Mouse (Mus musculus) fibroblast of lung, adult 2 months (primary cell): ENCODE results near the gene Med1.

ENCODE experiments used
- DNase-seq: peaks from one replicate; pipeline ENCODE4 v3.0.0-alpha.2; 2011; ENCODE audit warnings: low read depth

Med1 gene

DNA sequence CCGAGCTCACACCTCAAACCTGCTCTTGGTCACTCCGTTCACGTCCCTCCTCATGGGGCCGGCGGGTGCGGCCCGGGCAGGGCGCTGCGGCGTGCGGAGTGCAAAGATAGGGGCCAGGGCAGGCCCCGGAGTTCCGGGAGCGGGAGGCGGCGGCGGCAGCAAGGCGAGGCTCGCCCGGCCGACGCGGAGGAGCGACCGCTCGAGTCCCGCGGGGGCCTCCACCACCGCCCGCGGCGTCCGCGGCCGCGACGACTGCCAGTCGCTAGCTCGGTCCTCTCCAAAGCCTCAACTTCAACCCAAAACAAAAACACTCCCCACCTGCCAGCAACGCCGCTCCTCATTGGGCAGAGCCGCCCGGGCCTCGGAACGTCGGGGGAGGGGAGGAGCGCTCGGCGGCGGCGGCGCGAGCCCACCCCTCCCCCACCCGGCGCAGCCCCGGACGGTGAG, 43.8 kb downstream of the Med1 start:
- peak; percentile 49 for DNase-seq

DNA sequence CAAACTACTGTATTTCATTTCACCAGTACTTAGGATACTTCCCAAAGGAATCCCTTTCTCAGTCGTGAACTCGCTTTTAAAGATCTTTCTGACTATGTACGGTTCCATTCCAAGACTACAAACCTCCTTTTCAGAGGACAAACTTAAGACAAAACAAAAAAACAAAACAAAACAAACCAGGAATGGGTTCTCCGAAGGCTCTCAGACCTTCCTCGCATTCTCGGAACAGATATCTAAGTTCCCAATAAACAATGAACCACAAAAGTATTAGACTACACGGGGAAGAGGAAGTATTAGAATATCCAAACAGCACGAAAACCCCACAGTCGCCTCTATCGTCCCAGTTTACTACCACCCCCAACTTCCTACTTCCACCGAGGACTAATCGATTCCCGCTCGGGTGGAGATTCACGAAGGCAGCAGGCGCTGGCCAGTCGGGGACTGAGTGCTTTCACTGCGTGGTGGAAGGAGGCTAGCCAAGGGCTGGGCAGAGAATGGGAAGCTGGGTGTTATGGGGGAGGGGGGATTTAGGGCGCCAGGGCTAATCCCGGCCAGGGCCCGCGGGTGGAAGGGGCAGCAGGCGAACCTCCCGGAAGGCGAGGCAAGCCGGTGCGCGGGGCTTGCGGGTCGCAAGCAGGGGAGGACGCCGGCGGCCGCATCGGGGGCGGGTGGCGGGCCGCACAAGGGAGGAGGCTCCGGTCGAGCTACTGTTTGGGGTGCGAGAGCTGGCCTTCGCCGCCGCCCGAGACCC, 44.4 kb downstream of the Med1 start:
- no peak for DNase-seq

DNA sequence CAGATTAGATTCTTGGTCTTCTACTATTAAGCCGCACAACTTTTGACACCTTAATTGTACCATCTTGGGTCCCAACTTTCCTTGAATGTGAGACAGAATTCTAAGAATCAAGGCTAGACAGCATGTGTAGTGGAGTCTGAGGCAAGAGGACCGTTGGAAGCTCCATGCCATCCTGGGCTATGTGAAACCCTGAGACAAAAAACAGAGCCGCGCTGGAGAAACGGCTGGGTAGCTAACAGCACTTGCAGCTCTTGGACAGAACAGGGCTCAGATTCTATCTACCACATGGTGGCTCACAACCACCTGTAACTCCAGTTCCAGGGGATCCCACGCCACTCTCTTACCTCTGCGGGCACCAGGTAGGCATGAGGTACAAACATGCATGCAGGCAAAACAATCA, 47.2 kb downstream of the Med1 start:
- no peak for DNase-seq

DNA sequence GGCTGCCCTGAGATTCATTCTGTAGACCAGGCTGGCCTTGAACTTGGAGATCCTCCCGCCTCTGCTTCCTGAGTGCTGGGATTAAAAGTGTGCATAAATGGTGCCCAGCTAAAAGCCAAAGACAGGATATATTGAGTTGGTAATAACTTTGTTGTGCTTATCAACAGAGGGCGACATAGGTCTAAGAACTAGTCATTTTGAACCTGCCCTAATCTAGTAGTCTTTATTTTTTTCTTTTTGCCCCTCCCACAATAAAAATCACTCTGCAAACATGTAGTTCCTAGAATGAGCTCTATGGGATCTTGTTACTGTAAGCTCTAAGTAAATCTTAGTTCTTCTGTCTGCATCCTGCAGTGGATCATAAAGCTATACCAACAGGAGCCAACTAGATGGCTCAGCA, 50.5 kb downstream of the Med1 start:
- no peak for DNase-seq

DNA sequence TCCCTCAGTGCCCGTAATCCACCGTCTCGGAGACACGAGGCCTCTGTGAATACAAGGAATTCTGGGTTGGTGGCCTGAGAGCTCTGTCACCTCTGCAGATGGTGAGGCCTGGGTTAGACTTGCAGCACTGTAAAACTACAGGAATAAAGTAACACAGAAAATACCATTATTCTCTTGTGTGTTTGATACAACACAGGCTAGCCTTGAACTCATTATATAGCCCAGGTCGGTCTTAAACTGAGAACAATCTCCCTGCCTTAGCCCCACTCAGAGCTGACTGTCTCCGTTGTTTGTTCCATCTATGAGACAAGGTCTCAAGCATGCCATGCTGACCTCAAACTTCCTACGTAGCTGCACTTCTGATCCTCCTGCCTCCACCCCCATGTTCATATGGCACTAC, 54.2 kb downstream of the Med1 start:
- DNase-seq: no peak

DNA sequence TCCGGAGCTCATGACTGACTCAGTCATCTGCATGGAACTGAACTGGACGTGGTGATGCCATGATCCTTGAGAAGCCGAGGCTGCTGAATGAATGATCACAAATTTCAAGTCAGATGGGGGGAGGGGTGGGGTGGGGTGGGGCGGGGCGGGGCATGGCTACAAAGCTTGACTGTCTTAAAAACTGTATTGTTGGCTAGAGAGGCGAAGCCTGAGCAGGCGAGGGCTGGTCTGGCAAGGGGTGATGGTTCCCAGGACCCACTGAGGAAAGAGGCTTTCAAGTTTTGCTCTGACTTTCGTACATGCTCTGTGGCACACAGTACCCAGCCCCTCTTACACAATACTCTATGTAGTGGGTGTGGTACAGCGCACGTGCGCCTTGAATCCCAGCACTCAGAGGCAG, 55.3 kb downstream of the Med1 start:
- no peak for DNase-seq

DNA sequence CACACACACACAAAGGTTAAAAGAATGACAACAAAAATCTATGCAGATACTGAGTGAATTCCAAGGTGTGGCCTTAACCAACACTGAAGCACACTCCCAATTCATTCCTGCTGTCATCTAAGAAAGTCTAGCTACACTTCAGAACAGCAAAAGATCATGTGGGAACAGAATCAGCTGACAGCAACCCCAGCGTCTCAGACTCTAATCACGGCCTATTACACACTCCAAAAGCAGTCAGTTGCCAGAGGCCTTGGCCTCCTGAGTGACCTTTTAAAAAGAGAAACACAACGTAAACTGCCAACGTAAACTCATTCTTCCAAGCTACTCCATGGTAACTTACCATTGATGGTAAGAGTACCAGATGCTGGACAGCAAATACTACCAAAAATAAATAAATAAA, 58.1 kb downstream of the Med1 start:
- no peak for DNase-seq

DNA sequence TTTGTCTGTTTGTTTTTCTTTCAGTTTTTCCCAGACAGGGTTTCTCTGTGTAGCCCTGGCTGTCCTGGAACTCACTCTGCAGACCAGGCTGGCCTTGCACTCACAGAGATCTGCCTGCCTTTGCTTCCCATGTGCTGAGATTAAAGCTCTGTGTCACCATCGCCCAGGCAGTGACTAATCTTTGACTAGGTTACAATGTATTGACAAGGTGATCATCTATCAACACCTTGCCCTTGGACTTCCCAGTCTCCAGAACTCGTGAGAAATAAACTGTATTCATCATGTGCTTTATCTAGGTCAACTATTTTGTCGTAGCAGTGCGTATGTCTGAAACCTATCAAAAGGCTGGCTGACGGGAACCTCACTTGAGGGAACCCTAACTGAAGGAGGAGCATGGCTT, 69.7 kb downstream of the Med1 start:
- no peak for DNase-seq

DNA sequence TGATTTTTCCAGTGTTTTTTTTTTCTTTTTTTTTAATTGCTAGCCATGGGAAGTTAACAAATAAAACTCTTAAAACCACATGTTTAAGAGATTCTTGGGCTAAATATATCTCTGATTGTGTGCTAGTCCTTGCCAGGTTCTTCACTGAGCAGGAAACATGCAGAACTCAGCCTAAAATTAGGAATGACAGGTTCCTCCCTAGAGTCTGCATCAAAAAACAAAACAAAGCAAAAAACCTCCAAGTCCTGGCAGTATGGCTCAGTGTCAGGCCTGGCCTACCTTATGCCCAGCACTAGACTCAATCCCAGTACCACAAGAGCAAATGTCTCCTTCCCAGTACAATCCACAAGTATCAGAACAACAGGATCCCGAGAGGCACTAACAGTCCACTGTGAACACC, 78.7 kb downstream of the Med1 start:
- no peak for DNase-seq

DNA sequence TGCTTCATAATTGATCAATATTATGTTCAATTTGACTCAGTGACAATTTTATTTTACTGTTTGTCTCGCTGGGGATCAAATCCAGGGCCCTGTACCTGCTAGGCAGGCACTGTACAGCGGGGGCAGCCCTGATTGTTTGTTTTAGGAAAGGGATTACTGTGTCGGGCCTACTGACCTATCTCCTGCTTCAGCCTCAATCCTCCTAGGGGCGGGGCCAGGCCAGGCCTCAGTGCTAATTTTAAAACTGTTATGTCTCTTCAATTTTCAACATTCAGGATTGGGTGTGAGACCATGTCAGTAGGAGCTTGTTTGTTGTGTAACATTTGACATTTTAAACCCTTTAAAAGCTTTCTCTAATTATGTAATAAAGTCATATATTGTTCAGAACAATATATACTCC, 79.6 kb downstream of the Med1 start:
- no peak for DNase-seq

DNA sequence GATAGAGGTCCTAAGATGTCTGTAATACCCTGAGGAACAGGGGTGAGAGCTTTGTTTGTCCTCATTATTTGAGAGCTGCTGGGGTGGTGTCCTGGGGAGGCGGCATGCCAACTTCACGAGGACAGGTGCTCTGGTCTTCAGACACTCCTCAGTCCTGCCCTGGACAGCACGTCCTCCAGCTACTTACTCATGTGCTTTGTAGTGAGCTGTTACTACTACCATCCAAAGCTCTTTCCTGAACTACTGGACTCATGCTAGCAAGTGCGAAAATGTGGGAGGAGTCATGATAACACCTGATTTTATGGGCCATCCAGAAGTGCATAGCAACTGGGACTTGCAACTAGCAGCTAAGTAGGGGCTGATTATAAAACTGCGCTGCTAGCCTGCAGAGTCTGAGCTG, 83.4 kb downstream of the Med1 start:
- DNase-seq: no peak
